Mouse (Mus musculus) yolk sac, embryonic 10.5 days (tissue): Measurements from ENCODE around the gene Rpl38.

Source experiments
- DNase-seq: peaks from one replicate; pipeline ENCODE4 v3.0.0-alpha.2; 2017; ENCODE audit warnings: low spot score

Gene Rpl38

GRCm38 (mm10) chr11:114668301-114668710 is at the start of gene Rpl38:
Gene Rpl38 (plus strand): TSS chr11:114668524.
- DNase-seq = peak; percentile 89

GRCm38 (mm10) chr11:114618697-114619417 is 49.5 kb upstream of the Rpl38 start:
- DNase-seq = no peak

- DNase-seq = peak; percentile 29
These were observed 42.1 kb upstream of the Rpl38 start for GRCm38 (mm10) chr11:114626071-114626690.

- no peak for DNase-seq
These were observed 41.3 kb upstream of the Rpl38 start for GRCm38 (mm10) chr11:114627036-114627435.

GRCm38 (mm10) chr11:114628032-114628431 is 40.3 kb upstream of the Rpl38 start:
- DNase-seq = no peak

- no peak for DNase-seq
These were observed 38.3 kb upstream of the Rpl38 start for GRCm38 (mm10) chr11:114630044-114630443.

GRCm38 (mm10) chr11:114632266-114632665 is 36.1 kb upstream of the Rpl38 start:
- DNase-seq = no peak

GRCm38 (mm10) chr11:114636292-114636691 is 32.0 kb upstream of the Rpl38 start:
- DNase-seq = peak; percentile 81

GRCm38 (mm10) chr11:114636727-114637505 is 31.4 kb upstream of the Rpl38 start:
- no peak for DNase-seq

- no peak for DNase-seq
These were observed 29.6 kb upstream of the Rpl38 start for GRCm38 (mm10) chr11:114638647-114639290.

- DNase-seq = peak; percentile 29
These were observed 28.6 kb upstream of the Rpl38 start for GRCm38 (mm10) chr11:114639681-114640103.

GRCm38 (mm10) chr11:114640658-114641057 is 27.7 kb upstream of the Rpl38 start:
- DNase-seq = no peak

GRCm38 (mm10) chr11:114641136-114641535 is 27.2 kb upstream of the Rpl38 start:
- no peak for DNase-seq

- no peak for DNase-seq
These were observed 26.1 kb upstream of the Rpl38 start for GRCm38 (mm10) chr11:114642184-114642583.

- DNase-seq = no peak
These were observed 25.4 kb upstream of the Rpl38 start for GRCm38 (mm10) chr11:114642926-114643325.

- no peak for DNase-seq
These were observed 24.2 kb upstream of the Rpl38 start for GRCm38 (mm10) chr11:114644122-114644521.

- no peak for DNase-seq
These were observed 18.8 kb upstream of the Rpl38 start for GRCm38 (mm10) chr11:114649510-114649909.

GRCm38 (mm10) chr11:114652531-114652930 is 15.8 kb upstream of the Rpl38 start:
- DNase-seq = no peak

- DNase-seq = no peak
These were observed 14.7 kb upstream of the Rpl38 start for GRCm38 (mm10) chr11:114653664-114654063.

GRCm38 (mm10) chr11:114654552-114654951 is 13.8 kb upstream of the Rpl38 start:
- no peak for DNase-seq

GRCm38 (mm10) chr11:114655350-114656008 is 12.8 kb upstream of the Rpl38 start:
- DNase-seq = no peak
